Mouse (Mus musculus): ENCODE results near the gene Rsrc2.

Gene Rsrc2

GRCm38 (mm10) chr5:123696961-123697360, 52.3 kb downstream of the Rsrc2 start:
- DNase-seq (ENCODE audit: low read depth in 2 of 2, low spot score in 2 of 2) = no peak

- no peak for DNase-seq (ENCODE audit: low read depth in 2 of 2, low spot score in 2 of 2)
Measured at GRCm38 (mm10) chr5:123696244-123696643, 53.0 kb downstream of the Rsrc2 start.

GRCm38 (mm10) chr5:123694468-123694867, 54.7 kb downstream of the Rsrc2 start:
- no peak for DNase-seq (ENCODE audit: low read depth in 2 of 2, low spot score in 2 of 2)

GRCm38 (mm10) chr5:123684221-123685144, 64.7 kb downstream of the Rsrc2 start, which contains the start of gene Clip1:
Gene Clip1 (minus strand): TSS chr5:123684618.
- peak in 1 of 2 experiments; percentile 42 for DNase-seq (ENCODE audit: low read depth in 2 of 2, low spot score in 2 of 2)

- DNase-seq (ENCODE audit: low read depth in 2 of 2, low spot score in 2 of 2) = peak in 1 of 2 experiments; percentile 32
Measured at GRCm38 (mm10) chr5:123683377-123684220, 65.6 kb downstream of the Rsrc2 start.

GRCm38 (mm10) chr5:123683043-123683376, 66.2 kb downstream of the Rsrc2 start:
- no peak for DNase-seq (ENCODE audit: low read depth in 2 of 2, low spot score in 2 of 2)

GRCm38 (mm10) chr5:123682372-123682771, 66.8 kb downstream of the Rsrc2 start:
- peak in 1 of 2 experiments; percentile 28 for DNase-seq (ENCODE audit: low read depth in 2 of 2, low spot score in 2 of 2)

GRCm38 (mm10) chr5:123679546-123680263, 69.5 kb downstream of the Rsrc2 start:
- no peak for DNase-seq (ENCODE audit: low read depth in 2 of 2, low spot score in 2 of 2)

GRCm38 (mm10) chr5:123679106-123679505, 70.1 kb downstream of the Rsrc2 start:
- no peak for DNase-seq (ENCODE audit: low read depth in 2 of 2, low spot score in 2 of 2)
